Mouse (Mus musculus): ENCODE results near the gene Vmn1r195.
"Not testable (repeated sequence)": the region's sequence is repeated elsewhere in the genome, so short reads cannot be mapped to it uniquely, and the experiment has no call there.

The Vmn1r195 gene
- long read RNA-seq, experiment 1: 0 reads
- long read RNA-seq, experiment 2: 0 reads

- intact Hi-C loops (cut with DNase I): not testable (repeated sequence)
Observed at GRCm38 (mm10) chr13:22270222-22270621, at the start of gene Vmn1r195. TSS of gene Vmn1r195 (plus strand) at chr13:22270522.

GRCm38 (mm10) chr13:22223060-22223459 is 47.3 kb upstream of the Vmn1r195 start, which contains the start of gene Vmn1r193:
TSS of gene Vmn1r193 (minus strand) at chr13:22223160.
- intact Hi-C loops (cut with DNase I): not testable (repeated sequence)

GRCm38 (mm10) chr13:22243915-22244314 is 26.4 kb upstream of the Vmn1r195 start, which contains the start of gene Vmn1r194:
TSS of gene Vmn1r194 (plus strand) at chr13:22244215.
- intact Hi-C loops (cut with DNase I): no loop called here

GRCm38 (mm10) chr13:22271721-22272120 is 1.4 kb downstream of the Vmn1r195 start:
- intact Hi-C loops (cut with DNase I): no loop called here

- intact Hi-C loops (cut with DNase I): no loop called here
Observed at GRCm38 (mm10) chr13:22284578-22284977, 14.3 kb downstream of the Vmn1r195 start.

- intact Hi-C loops (cut with DNase I): no loop called here
Observed at GRCm38 (mm10) chr13:22289620-22290019, 19.3 kb downstream of the Vmn1r195 start, which contains the start of gene Vmn1r196. TSS of gene Vmn1r196 (plus strand) at chr13:22289920.

DNA sequence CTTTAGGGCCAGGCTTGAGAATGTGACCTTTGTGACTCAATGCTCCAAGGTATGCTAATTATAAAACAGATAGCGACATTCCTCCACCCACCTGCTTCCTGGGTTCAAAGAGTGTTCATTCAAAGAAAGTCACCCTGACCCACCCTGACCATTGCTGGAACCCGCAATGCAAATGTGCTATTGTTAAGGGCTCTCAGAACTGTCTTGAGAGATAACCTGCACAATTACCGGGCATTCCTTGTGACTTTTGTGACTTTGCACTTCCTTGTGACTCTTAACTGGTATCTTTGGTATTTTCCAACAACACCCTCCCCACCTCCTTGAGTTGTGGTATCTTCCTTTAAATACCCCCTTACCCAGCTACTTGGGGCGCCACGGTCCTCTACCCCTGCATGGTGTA is 37.8 kb downstream of the Vmn1r195 start:
- intact Hi-C loops (cut with DNase I): not testable (repeated sequence)

GRCm38 (mm10) chr13:22315361-22315760 is 45.0 kb downstream of the Vmn1r195 start:
- intact Hi-C loops (cut with DNase I): no loop called here

- intact Hi-C loops (cut with DNase I): no loop called here
Observed at GRCm38 (mm10) chr13:22317366-22317765, 47.0 kb downstream of the Vmn1r195 start.

DNA sequence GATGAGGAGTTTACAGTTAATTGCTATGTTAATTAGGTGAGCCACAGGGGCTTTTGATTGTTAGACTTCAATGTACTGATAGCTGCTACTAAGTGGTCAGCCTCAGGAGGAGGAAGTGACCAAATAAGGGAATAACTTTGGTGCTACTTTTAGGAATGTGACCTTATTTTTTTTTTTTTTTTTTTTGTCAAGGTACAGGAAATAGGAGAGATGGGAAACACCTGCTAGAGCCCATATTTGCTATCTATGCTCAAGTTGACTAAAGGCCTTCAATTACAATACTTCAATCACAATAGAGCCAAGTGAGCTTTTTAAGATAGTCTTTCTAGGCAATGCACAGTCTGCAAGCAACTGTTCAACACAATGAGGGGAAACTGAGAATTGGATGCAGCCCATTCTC is 49.8 kb downstream of the Vmn1r195 start:
- intact Hi-C loops (cut with DNase I): no loop called here

DNA sequence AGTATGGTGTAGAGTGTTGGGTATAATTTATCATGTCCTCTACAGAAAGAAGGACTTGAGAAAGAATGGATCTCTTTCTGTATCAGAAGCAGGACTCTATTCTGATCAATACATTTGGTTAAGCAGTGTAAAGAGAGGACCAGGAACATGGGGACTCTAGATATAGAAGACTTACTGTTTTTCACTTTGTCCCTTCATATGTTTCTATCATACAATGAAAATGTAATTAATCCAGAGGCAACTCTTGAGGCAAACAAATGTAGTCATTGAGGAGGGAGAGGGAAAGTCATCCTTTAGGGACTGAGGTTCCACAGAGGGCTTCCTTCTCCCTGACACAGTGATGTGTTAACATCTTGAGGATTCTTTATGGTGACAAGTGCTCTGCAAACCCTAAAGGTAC is 54.0 kb downstream of the Vmn1r195 start, which contains the start of gene Vmn1r197:
Gene Vmn1r197 (plus strand): TSS at position 301 of the 400 bp plus-strand sequence.
- intact Hi-C loops (cut with DNase I): no loop called here

All from adrenal gland (tissue).